Mouse (Mus musculus): ENCODE measurements around the gene Sh3pxd2b.

Gene Sh3pxd2b

GRCm38 (mm10) chr11:32365498-32365897 is 17.9 kb downstream of the Sh3pxd2b start:
- in situ Hi-C loops (cut with MboI; ENCODE audit: low pct_unique_long_range_greater_than_20kb in 1 of 2, low sequenced_read_pairs in 2 of 2, unreplicated experiment in 1 of 2): no loop called here

DNA sequence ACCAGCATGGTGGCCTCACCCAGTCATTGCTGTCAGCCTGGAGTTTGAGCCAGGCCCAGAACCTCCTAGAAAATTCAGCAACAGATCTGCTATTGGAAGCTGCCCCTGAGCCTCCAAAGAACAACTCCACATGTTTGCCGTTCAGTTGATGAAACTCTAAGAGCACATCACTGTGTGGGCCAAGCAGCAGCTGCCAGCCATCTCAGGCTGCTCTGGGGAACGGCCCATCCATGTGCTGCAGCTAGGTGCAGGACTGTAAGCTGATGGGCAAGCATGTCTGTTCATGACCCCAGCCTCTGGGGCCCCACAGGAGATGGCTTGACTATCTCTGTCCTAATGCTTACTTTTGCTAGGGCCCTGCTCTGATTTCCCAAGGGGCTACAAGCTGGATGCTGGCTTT is 19.4 kb downstream of the Sh3pxd2b start:
- in situ Hi-C loops (cut with MboI; ENCODE audit: low pct_unique_long_range_greater_than_20kb in 1 of 2, low sequenced_read_pairs in 2 of 2, unreplicated experiment in 1 of 2): no loop called here

DNA sequence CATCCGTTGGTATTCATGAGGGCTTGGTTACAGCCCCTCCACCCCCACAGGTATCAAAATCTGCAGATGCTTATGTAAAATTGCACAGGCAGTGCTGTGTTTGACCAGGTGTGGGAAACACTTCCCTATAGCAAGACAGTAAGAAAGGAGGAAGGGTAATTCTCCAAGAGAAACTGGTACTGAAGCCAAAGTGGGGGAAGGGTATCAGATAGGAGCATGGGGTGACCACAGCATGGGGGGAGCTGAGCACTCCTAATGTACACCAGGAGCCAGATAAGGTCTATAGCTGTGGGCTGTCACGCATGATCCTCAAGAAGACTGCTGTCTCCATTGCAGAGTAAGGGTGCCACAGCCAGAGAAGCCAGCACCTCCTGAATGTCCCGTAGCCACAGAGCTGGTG is 21.4 kb downstream of the Sh3pxd2b start:
- in situ Hi-C loops (cut with MboI; ENCODE audit: low pct_unique_long_range_greater_than_20kb in 1 of 2, low sequenced_read_pairs in 2 of 2, unreplicated experiment in 1 of 2): no loop called here

DNA sequence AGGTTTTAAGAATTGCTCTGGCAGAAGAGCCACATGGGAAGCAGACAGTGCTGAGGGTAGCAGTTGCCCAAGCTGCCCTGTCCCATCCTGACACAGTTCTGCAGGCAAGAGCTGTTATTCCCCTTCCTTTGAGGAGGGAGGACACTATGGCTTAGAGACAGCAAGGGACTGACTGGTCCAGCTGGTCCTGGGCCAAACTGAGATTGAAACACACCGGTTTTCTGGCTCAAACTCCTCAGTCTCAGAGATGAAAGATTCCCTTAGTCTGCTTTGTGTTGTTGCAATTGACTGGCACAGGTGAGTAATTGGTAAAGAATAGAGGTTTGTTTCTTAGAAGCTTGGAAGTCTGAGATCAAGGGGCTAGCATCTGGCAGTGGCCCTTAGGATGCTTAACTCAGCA is 23.3 kb downstream of the Sh3pxd2b start:
- in situ Hi-C loops (cut with MboI; ENCODE audit: low pct_unique_long_range_greater_than_20kb in 1 of 2, low sequenced_read_pairs in 2 of 2, unreplicated experiment in 1 of 2): no loop called here

DNA sequence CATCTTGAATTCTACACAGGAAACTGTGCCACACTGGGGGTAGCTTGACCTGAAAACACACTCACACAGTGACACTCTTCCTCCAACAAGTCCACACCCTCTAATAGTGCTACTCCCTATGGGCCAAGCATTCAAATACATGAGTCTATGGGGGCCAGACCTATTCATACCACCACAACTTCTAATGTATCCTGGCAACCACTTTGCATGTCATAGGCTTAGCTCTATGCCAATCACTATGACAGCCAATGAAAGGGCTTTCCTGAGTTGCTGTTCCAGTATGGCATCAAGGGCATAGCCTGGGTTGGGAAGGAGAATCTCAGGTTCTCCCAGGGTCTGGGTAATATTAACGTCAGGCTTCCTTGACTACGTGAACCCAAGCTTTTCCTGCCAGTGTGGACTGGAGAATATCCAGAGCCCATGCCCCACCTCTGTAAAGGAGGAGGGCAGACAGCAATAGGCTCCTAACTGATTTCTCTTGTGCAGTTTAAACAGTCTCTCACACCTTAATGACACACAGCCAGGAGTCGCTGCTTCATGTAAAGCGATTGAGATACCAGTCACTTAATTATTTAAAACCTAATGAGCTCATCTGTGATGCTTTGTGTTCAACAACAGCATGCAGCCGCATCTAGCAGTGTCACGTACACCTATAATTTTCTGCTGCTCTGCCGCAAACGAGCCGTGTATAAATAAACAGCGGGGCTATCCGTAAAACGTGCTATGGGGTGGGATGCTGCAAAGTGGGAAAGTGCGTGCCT is 25.8 kb downstream of the Sh3pxd2b start:
- in situ Hi-C loops (cut with MboI; ENCODE audit: low pct_unique_long_range_greater_than_20kb in 1 of 2, low sequenced_read_pairs in 2 of 2, unreplicated experiment in 1 of 2): no loop called here

DNA sequence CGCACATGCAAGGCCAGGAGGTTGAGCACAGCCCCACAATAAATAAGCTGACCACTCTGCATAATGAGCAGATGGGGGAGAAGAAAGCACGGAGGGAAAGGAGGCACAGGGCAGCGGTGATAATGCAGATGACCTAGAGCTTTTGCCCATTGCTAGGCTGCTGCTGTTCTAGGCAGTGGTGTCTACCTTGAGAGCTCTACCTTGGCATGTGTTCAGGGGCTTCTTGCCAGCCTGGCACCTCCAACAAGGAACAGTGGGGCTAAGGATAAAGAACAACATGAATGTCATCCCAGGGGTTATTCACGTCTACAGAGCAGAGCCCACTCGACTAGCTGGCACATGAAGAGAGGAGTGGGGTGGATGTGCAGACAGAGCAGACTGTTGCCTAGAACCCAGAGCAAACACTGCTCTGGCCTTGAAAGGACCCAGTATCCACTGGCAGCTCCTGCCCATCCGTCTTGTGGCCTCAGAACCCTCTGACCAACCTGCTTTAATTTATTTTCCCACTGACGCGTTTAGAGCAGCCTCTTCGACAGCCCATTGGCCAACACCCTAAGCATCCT is 26.5 kb downstream of the Sh3pxd2b start:
- in situ Hi-C loops (cut with MboI; ENCODE audit: low pct_unique_long_range_greater_than_20kb in 1 of 2, low sequenced_read_pairs in 2 of 2, unreplicated experiment in 1 of 2): no loop called here

GRCm38 (mm10) chr11:32375104-32375535 is 27.5 kb downstream of the Sh3pxd2b start:
- in situ Hi-C loops (cut with MboI; ENCODE audit: low pct_unique_long_range_greater_than_20kb in 1 of 2, low sequenced_read_pairs in 2 of 2, unreplicated experiment in 1 of 2): no loop called here

DNA sequence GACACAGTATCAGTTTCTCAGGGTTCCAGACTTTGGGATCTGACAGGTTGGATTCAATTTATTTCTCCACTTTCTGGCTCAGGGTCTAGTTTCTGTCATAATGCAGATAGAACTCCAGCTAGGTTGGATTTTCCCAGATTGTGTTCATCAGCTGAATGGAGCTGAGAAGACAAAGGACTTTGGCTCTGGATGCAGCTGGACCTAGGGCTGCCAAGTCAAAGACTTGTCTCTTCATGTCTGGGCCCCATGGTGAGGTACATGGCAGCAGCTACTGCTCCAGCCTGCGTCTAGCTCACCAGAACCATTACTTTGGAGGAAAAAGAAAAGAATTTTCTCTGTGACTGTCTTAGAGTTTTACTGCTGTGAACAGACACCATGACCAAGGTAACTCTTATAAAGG is 28.5 kb downstream of the Sh3pxd2b start:
- in situ Hi-C loops (cut with MboI; ENCODE audit: low pct_unique_long_range_greater_than_20kb in 1 of 2, low sequenced_read_pairs in 2 of 2, unreplicated experiment in 1 of 2): no loop called here

GRCm38 (mm10) chr11:32379910-32380309 is 32.3 kb downstream of the Sh3pxd2b start:
- in situ Hi-C loops (cut with MboI; ENCODE audit: low pct_unique_long_range_greater_than_20kb in 1 of 2, low sequenced_read_pairs in 2 of 2, unreplicated experiment in 1 of 2): no loop called here

DNA sequence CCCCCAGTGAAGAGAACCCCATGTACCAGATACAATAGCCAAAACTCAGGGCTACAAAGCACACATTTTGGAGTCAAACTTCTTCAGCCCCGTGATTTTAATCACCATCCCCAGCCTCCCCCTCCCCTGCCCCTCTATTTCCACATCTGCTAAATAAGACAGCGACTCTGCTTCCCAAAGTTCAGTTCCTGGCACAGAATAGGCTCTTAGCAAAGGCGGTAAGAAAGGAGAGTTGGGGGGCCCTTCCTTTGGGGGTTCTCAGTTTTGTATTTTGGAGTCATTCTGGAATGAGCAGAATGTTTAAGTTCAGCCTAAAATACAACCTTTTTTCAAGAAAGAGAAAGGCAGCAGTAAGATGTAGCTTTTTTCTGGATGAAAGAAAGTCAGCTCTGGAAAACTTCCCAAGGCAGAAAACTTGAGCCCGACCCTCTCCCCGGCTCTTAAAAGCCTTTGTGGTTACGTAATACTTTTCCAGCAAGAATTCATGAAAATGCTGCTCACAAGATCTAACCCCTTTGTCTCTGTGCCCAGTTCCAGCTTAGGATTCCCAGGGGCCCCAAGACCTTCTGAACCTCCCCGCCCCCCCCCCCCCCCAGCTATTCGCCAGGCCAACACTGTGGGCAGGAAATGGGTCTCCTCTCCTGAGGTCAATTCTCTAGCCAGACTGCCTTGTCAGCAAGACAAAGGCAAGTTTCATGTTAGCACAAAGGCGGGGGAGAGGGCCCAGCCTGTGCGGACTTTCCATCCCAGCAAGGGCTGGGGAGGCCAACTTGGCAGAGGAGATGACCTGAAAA is 35.9 kb downstream of the Sh3pxd2b start:
- in situ Hi-C loops (cut with MboI; ENCODE audit: low pct_unique_long_range_greater_than_20kb in 1 of 2, low sequenced_read_pairs in 2 of 2, unreplicated experiment in 1 of 2): no loop called here

DNA sequence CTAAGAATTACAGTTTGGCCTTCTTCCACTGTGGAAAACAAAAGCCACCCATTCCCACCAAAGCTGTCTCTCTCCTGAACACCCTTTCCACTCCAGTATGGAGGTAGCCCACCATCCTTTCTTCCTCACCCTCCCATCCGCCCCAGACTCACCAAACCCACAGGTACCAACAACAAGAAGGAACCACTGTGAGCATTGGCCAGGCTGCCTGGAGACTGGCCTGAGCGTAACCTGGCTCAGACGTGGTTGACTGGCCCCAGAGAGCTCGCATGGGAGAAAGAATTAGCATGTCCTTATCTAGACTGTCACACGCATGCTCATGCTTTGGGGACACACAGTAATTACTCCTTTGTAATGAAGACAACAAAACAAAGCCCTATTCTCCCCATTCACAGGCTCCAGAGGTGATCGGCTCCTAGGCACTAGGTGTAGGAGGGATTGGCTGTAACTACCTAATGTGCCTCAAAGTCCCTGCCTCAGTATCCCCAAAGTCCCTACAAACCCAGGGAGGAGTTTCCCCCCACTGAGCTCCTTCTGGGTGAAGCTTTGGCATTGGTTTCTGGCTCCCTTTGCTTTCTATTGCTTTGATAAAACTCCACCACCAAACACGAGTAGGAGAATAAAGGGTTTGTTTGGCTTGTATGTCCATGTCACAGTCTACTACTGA is 36.6 kb downstream of the Sh3pxd2b start:
- in situ Hi-C loops (cut with MboI; ENCODE audit: low pct_unique_long_range_greater_than_20kb in 1 of 2, low sequenced_read_pairs in 2 of 2, unreplicated experiment in 1 of 2): no loop called here

- in situ Hi-C loops (cut with MboI; ENCODE audit: low pct_unique_long_range_greater_than_20kb in 1 of 2, low sequenced_read_pairs in 2 of 2, unreplicated experiment in 1 of 2): no loop called here
Observed at GRCm38 (mm10) chr11:32386043-32386442, 38.4 kb downstream of the Sh3pxd2b start.

GRCm38 (mm10) chr11:32388064-32388463 is 40.4 kb downstream of the Sh3pxd2b start:
- in situ Hi-C loops (cut with MboI; ENCODE audit: low pct_unique_long_range_greater_than_20kb in 1 of 2, low sequenced_read_pairs in 2 of 2, unreplicated experiment in 1 of 2): no loop called here

DNA sequence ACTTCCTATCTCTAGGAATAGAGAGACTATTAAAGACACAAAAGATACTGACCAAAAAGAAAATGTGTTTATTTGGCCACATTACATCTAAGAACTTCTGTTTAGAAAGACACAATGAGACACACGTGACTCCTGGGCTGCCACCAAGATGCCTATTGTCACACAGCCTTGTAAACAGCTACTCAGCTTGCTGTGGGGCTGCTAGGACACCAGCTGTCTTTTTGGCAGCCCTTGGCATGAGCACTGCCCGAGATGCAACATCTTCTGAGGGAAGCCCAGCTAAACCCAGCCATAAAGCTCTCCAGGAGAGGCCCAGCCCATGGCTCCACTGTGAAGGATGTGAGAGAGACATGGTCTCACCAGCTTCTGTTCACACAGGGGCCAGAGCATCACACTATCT is 45.5 kb downstream of the Sh3pxd2b start:
- in situ Hi-C loops (cut with MboI; ENCODE audit: low pct_unique_long_range_greater_than_20kb in 1 of 2, low sequenced_read_pairs in 2 of 2, unreplicated experiment in 1 of 2): no loop called here

DNA sequence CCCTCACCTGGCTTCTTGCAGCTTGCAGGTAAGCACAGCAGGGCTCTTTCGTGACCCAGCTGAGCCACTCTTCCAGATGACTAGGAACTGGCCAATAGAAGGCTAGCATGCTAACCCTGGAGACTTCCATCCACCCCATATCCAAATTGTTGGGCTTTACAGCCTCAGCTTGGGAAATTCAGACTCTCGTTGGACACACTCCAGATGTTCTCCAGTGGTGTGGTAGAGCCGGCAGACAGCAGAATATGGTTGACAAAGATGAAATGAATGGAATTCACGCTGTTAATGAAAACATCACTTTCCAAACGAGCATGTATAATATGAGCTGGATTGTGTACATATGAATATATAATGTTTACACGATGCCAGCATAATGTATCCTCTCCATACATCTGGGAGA is 48.2 kb downstream of the Sh3pxd2b start:
- in situ Hi-C loops (cut with MboI; ENCODE audit: low pct_unique_long_range_greater_than_20kb in 1 of 2, low sequenced_read_pairs in 2 of 2, unreplicated experiment in 1 of 2): no loop called here

DNA sequence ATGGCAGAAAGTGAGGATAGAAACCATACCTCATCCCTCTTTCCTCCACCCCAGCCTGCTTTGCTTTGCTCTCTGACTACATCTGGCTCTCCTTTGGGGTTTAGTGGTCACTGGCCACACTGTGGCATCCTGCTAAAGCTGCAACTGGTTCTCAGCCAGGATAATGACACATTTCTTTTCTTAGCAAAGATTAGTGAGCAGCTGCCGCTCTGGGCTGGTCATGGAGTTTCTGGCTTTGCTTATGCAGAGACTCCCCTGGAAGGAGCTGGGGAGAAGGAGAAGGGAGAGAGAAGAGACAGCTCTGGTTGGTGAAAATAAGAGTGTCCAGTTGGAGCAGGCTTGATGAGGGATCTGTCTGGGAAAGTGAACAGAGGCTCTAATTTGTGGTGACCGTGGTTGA is 50.8 kb downstream of the Sh3pxd2b start:
- in situ Hi-C loops (cut with MboI; ENCODE audit: low pct_unique_long_range_greater_than_20kb in 1 of 2, low sequenced_read_pairs in 2 of 2, unreplicated experiment in 1 of 2): no loop called here

GRCm38 (mm10) chr11:32399261-32399660 is 51.6 kb downstream of the Sh3pxd2b start:
- in situ Hi-C loops (cut with MboI; ENCODE audit: low pct_unique_long_range_greater_than_20kb in 1 of 2, low sequenced_read_pairs in 2 of 2, unreplicated experiment in 1 of 2): no loop called here

- in situ Hi-C loops (cut with MboI; ENCODE audit: low pct_unique_long_range_greater_than_20kb in 1 of 2, low sequenced_read_pairs in 2 of 2, unreplicated experiment in 1 of 2): no loop called here
Observed at GRCm38 (mm10) chr11:32402712-32403111, 55.1 kb downstream of the Sh3pxd2b start.

- in situ Hi-C loops (cut with MboI; ENCODE audit: low pct_unique_long_range_greater_than_20kb in 1 of 2, low sequenced_read_pairs in 2 of 2, unreplicated experiment in 1 of 2): no loop called here
Observed at GRCm38 (mm10) chr11:32404708-32405107, 57.1 kb downstream of the Sh3pxd2b start.
